Comparison of ENCODE assay signal across 8 mouse cellular contexts in genomic region chr4:134914864-134915209, GRCm38 (mm10). TPM values are rescaled to one million over a fixed set of nuclear protein-coding genes. Genes with fewer than 3 reads are reported as not detected.
A peak's percentile ranks its signal among the peaks of the same experiment; 100 is the strongest.
DNase-seq lines count a peak whose midpoint lies in the region; ATAC-seq and TF ChIP-seq lines count a peak whose summit lies in the region.

Gene Tmem50a (minus strand): TSS chr4:134915024.

- peak; percentile 93 for TF ChIP-seq POLR2A in thymus, adult 2 months (IDR thresholded peaks at IDR 0.05; ENCODE audit: control insufficient read depth, extremely low read depth, insufficient read depth, low read length, poor library complexity)

- H3K4me2 ChIP-seq in lung, embryonic 16.5 days (ENCODE audit: low read depth, low read length) = peak within 1 kb of the TSS; percentile 86

- no peaks in the 10 kb centered on the region for H3K9me3 ChIP-seq in lung, embryonic 16.5 days (ENCODE audit: control insufficient read depth, low read length)

- peak within 1 kb of the TSS; percentile 91 for H3K27ac ChIP-seq in lung, embryonic 16.5 days (ENCODE audit: low read length)
- peak within 1 kb of the TSS; percentile 82 for H3K27ac ChIP-seq in thymus, adult 2 months (ENCODE audit: control insufficient read depth, insufficient read depth, low read length)

- DNase-seq in Muller cell, postnatal 12 days (ENCODE audit: inconsistent ontology term) = peak; percentile 95
- peak; percentile 83 for DNase-seq in cerebellum, adult 9-10 months
- DNase-seq in layer of hippocampus, adult 9-10 months (ENCODE audit: low spot score) = peak; percentile 76
- peak; percentile 89 for DNase-seq in ovary, adult 18-20 months (ENCODE audit: low spot score)
- DNase-seq in thymus, adult 2 months = peak; percentile 97

- no peaks in the 10 kb centered on the region for H3K27me3 ChIP-seq in lung, embryonic 16.5 days (ENCODE audit: control insufficient read depth, insufficient read depth, low read depth, low read length)
- no peaks in the 10 kb centered on the region for H3K27me3 ChIP-seq in thymus, adult 2 months (ENCODE audit: control insufficient read depth, insufficient read depth, low read length)

- peaks cover 11% of the 10 kb centered on the region for H3K4me1 ChIP-seq in lung, embryonic 16.5 days (replicated peaks; ENCODE audit: control insufficient read depth, insufficient read depth, low read length)
- H3K4me1 ChIP-seq in thymus, adult 2 months (replicated peaks; ENCODE audit: control insufficient read depth, insufficient read depth, low read length) = peaks cover 37% of the 10 kb centered on the region

- peak; percentile 60; the same call in 1 of the 2 replicates for TF ChIP-seq CTCF in thymus, adult 2 months (IDR thresholded peaks at IDR 0.05; ENCODE audit: borderline replicate concordance, control insufficient read depth, extremely low read depth, insufficient read depth, low read length, poor library complexity)

- H3K9ac ChIP-seq in lung, embryonic 16.5 days (ENCODE audit: low read length) = peak within 1 kb of the TSS; percentile 92

- H3K4me3 ChIP-seq in lung, embryonic 16.5 days (ENCODE audit: low read length) = peak within 1 kb of the TSS; percentile 77
- H3K4me3 ChIP-seq in thymus, adult 2 months (ENCODE audit: control insufficient read depth, insufficient read depth, low read length) = peak within 1 kb of the TSS; percentile 83

- peak; percentile 91 for ATAC-seq in frontal cortex, adult (ENCODE audit: low TSS enrichment)
- ATAC-seq in hematopoietic stem cell, adult 5-6 weeks (replicated peaks in 1 of 2; ENCODE audit: insufficient read depth in 1 of 2, low FRiP score in 2 of 2, low TSS enrichment in 1 of 2, low read depth in 1 of 2, poor library complexity in 2 of 2, severe bottlenecking in 2 of 2) = peak; percentile 89 to 92
- ATAC-seq in lung, embryonic 16.5 days (ENCODE audit: low read depth) = peak; percentile 94

- peaks cover 5% of the 10 kb centered on the region for H3K36me3 ChIP-seq in lung, embryonic 16.5 days (ENCODE audit: control insufficient read depth, insufficient read depth, low read length)
- peaks cover 13% of the 10 kb centered on the region for H3K36me3 ChIP-seq in thymus, adult 2 months (ENCODE audit: control insufficient read depth, insufficient read depth, low read length)

- WGBS in lung, embryonic 16.5 days = 0% methylated on average over 25 of the region's 25 CpGs
- WGBS in thymus, adult 2 months = under 1% methylated on average over 25 of the region's 25 CpGs

RNA-seq across cellular contexts. Expression of gene Tmem50a, which starts in this region (rescaled TPM):
- 226 and 246 TPM in 2 replicates for total RNA-seq in hematopoietic stem cell, adult 5-6 weeks (2017)
- 188 and 193 TPM in 2 replicates for polyA plus RNA-seq in lung, embryonic 16.5 days (2015; fragmentation: Nextera tagmentation; extraction: Ambion mirVana)
- polyA plus RNA-seq in thymus, adult 2 months (2012; rRNA removed) = 196 and 226 TPM in 2 replicates

Comparison
In these comparisons a context has a peak if more than half of its experiments do, and no peak if none do; other contexts are left out.
1. Peak in every context shown above with its lines: DNase-seq, ATAC-seq, H3K4me3 ChIP-seq and H3K27ac ChIP-seq.